Mouse (Mus musculus) heart, postnatal 25 days (tissue): ENCODE measurements around the gene Clcc1. TPM values are rescaled to one million over a fixed set of nuclear protein-coding genes. Genes with fewer than 3 reads are reported as not detected.
A peak's percentile ranks its signal among the peaks of the same experiment; 100 is the strongest.
"Not testable (repeated sequence)": the region's sequence is repeated elsewhere in the genome, so short reads cannot be mapped to it uniquely, and the experiment has no call there.

ENCODE experiments used
- DNase-seq: peaks from one replicate; pipeline ENCODE4 v3.0.0; 2022; ENCODE audit warnings: low spot score
- intact Hi-C: fragments of 180-260 bp; cut with DNase I; formaldehyde crosslinking; loops from one replicate; pipeline ENCODE4 v1.15.1; 2025
- total RNA-seq, 2 experiments: library from RNA; stranded (reverse); gene quantifications; 2 replicates each; pipeline ENCODE4 v1.2.3; 2021

Clcc1 gene
- 10 to 100 TPM; 38.4 to 43.1 TPM for total RNA-seq

DNA sequence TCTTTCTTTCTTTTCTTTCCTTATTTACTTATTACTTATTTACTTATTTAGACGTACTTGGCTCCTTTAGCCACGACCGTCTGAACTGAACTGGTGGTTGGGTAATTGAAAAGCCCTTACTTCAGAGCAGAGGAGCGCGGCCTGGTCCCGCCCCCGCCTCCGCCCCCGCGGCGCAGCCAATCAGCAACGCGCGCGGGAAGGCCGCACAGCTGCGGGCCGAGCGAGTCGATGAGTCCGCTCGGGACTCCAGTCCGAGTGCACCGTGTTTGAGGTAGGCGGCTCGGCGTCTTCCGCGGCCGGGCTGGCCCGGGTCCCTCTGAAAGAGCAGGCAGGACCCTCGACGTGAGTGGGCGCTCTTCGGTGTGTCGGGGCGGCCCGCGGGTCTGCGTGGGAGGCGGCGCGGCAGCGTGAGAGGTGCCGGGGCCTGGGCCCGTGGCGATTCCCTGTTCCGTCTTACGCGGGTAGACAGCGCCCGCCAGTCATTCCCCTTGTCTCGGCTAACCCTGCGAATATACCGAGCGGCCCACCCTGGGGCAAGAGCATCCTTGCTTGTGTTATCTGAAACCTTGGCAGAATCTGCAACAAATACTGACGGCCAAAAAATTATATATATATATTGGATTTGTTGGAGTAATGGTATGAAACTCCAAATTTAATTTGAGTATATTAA, at the start of gene Clcc1:
Gene Clcc1 (plus strand): TSS at position 204 of the 670 bp plus-strand sequence.
- peak; percentile 93 for DNase-seq
- intact Hi-C loops: loop anchor here (2.0 kb wide), 1 partner anchor 91 kb away; the partner anchor contains the start of gene Tmem167b

GRCm38 (mm10) chr3:108608906-108609305, 44.8 kb upstream of the Clcc1 start:
- no peak for DNase-seq
- intact Hi-C loops: no loop called here

- no peak for DNase-seq
- intact Hi-C loops: no loop called here
Measured at GRCm38 (mm10) chr3:108634761-108635160, 19.0 kb upstream of the Clcc1 start.

GRCm38 (mm10) chr3:108639412-108639811, 14.3 kb upstream of the Clcc1 start:
- intact Hi-C loops: no loop called here
- no peak for DNase-seq

- intact Hi-C loops: no loop called here
- no peak for DNase-seq
Measured at GRCm38 (mm10) chr3:108640998-108641397, 12.7 kb upstream of the Clcc1 start.

- intact Hi-C loops: no loop called here
- no peak for DNase-seq
Measured at GRCm38 (mm10) chr3:108644856-108645255, 8.9 kb upstream of the Clcc1 start.

GRCm38 (mm10) chr3:108646036-108646435, 7.7 kb upstream of the Clcc1 start:
- no peak for DNase-seq
- intact Hi-C loops: no loop called here

- DNase-seq, intact Hi-C loops: not testable (repeated sequence)
Measured at GRCm38 (mm10) chr3:108647681-108648080, 6.0 kb upstream of the Clcc1 start.

DNA sequence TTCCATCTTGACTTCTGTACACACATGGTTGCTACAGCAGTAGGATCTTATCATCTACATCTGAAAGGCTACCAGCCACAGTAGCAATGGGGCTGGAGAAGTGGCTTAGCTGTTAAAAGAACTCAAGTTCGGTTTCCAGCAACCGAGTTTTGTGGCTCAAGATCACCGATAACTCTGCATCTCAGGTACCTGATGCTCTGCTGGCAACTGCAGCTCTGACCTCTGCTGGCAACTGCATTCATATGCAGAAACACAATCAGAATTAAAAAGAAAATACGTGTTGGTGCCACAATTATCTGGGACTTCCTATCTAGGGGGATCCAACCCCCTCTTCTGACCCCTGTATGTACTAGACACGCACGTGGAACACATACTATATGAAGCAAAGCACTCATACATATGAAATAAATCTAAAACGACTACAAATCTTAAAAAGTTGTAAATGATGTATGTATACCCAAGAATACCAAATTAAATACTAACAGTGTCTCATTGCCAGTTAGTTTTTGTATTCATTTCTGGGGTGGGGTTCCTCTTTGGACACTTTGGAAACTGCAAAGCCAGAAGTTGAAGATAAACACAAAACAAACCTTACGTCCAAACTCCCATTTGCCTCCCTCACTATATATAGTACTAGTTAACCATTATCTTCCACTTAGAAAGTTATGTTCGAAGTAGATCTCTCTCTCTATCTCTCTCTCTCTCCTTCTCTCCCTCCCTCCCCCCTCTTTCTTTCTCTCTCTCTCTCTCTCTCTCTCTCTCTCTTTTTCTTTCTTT, 659 bp upstream of the Clcc1 start:
- DNase-seq: no peak
- intact Hi-C loops: no loop called here

DNA sequence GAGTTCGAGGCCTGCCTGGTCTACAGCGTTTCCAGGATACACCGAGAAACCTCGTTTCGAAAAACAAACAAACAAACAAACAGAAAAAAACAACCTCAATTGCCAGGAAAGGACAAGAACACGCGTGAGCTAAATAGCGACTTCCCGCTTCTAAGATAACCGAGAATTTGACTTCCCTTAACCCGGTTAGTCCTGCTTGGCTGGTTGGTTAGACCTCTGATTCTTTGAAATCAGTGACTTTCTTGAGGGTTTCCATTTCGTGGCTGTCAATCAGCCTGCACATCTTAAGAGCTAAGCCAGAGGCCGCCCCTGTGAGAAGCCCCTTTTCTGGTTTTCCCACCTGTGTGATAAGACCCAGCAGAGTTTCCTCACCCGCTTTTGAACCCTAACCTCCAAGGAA, 853 bp downstream of the Clcc1 start:
- DNase-seq: no peak
- intact Hi-C loops: loop anchor here (2.0 kb wide), 1 partner anchor 92 kb away; the partner anchor contains the start of gene Tmem167b

GRCm38 (mm10) chr3:108655486-108655885, 1.8 kb downstream of the Clcc1 start:
- intact Hi-C loops: loop anchor here (2.0 kb wide), 1 partner anchor 93 kb away; the partner anchor contains the start of gene Tmem167b

GRCm38 (mm10) chr3:108658612-108659011, 4.9 kb downstream of the Clcc1 start:
- DNase-seq: no peak
- intact Hi-C loops: no loop called here

More at GRCm38 (mm10) chr3:108655486-108655885, 1.8 kb downstream of the Clcc1 start:
- DNase-seq: no peak

GRCm38 (mm10) chr3:108660941-108661340, 7.2 kb downstream of the Clcc1 start:
- intact Hi-C loops: no loop called here
- DNase-seq: no peak

DNA sequence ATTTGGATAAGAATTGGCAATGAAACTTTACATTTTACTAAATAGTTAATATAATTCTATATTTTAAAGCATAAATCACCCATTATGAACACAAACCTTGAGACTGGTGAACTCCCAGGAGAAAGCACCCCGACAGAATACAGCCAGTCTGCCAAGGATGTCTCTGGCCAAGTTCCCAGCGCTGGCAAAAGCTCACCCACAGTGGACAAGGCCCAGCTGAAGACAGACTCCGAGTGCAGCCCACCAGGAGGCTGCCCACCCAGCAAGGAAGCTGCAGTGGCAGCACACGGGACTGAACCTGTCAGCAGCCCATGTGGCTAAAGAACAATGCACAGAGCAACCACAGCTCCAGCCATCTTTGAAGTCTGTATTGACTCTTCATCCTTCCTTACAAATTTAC, 22.9 kb downstream of the Clcc1 start:
- intact Hi-C loops: no loop called here
- no peak for DNase-seq

DNA sequence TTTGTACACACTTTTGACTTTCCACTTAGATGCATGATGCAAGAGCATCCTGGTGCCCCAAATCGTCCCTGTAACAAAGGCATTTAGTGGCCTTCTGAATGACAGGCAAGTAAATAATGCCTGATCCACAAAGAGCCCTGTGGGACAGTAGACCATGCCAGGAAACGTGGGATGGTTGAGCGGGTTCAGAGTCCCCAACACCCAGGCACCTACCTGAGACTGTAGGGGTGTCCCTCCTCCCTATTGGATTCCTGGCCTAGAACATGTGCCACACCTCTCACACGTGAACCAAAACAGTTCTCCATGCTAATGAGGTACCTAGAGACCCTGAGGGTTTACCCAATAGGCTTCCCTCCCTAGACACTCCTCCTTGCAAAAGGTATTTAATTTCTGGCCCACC, 27.3 kb downstream of the Clcc1 start:
- intact Hi-C loops: no loop called here
- no peak for DNase-seq

DNA sequence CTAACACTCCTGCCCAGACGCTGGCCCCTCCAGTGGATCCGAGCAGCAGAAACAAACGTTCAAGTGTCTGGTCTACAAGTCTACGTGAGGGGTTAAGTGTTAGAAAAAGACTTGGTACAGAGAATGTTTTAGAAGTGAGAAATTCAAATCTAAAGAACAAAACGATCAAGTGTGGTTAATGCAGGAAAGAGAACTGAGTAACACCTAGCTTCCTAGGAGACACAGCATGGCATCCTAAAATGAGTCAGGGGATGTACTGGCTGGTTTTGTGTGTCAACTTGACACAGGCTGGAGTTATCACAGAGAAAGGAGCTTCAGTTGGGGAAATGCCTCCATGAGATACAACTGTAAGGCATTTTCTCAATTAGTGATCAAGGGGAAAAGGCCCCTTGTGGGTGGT, 29.9 kb downstream of the Clcc1 start:
- intact Hi-C loops, DNase-seq: not testable (repeated sequence)

- intact Hi-C loops: no loop called here
- DNase-seq: no peak
Measured at GRCm38 (mm10) chr3:108685701-108686100, 32.0 kb downstream of the Clcc1 start.

- intact Hi-C loops: no loop called here
- no peak for DNase-seq
Measured at GRCm38 (mm10) chr3:108689015-108689441, 35.3 kb downstream of the Clcc1 start.

DNA sequence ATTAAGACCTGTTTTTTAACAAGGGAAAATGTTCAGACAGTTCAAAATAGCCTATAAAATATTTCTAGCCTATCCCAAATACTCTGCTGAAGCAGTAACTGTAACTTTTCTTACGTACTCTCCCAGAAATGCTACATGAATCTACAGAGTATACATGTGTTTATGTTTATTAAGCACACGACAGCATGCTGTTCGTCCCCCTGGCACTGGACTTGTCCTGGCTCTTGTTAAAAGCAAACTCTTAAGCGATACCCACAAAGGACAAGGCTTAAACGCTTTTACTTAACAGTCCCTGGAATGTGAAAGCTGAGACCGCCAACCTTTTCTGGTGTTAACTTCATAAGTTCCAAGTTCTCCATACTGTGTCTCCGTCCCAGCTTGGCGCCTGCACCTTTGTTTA, 35.7 kb downstream of the Clcc1 start:
- no peak for DNase-seq
- intact Hi-C loops: no loop called here

DNA sequence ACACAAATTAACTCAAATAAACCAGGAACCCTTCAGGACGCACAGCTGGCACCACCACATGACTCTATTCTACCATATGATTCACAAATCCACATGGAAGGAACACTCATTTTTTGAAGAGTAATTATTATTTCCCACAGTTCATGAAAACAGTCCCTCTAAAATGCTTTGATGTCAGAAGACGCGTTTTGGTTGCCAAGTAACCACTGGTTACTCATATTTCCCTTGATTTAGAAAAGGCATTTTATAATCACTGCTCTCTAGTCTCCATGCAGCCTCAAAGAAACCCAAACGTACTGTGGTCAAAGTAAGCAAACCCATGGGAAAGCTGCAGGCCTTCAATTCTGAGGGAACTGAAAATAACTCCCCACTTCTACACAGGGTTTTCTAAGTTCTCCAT, 36.3 kb downstream of the Clcc1 start:
- no peak for DNase-seq
- intact Hi-C loops: no loop called here

DNA sequence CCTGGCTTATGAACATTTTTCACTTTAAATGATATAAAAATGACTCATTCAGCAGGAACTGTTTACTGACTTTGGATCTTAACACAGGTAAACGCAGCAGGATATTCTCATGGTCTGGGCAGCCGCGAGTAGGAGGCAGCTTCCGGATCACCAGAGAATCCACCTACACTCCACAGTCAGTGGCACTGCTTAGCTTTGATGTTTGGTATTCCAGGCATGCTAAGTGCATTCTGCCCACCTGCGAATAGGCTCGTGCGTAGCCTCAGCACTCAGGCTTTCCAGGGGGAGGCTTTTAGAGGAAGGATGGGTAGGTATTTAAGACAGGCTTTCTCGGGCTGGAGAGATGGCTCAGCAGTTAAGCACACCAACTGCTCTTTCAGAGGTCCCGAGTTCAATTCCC, 40.6 kb downstream of the Clcc1 start:
- DNase-seq: no peak
- intact Hi-C loops: no loop called here
